Comparison of ENCODE assay signal across 8 mouse cellular contexts in genomic region chr4:117829260-117830123, GRCm38 (mm10). TPM values are rescaled to one million over a fixed set of nuclear protein-coding genes. Genes with fewer than 3 reads are reported as not detected.
DNase-seq lines count a peak whose midpoint lies in the region; ATAC-seq and TF ChIP-seq lines count a peak whose summit lies in the region.

No protein-coding gene starts in this region.

- H3K4me2 ChIP-seq in forebrain, embryonic 16.5 days (ENCODE audit: low read length) = no peak overlapping the region
- peak overlapping the region; percentile 24 for H3K4me2 ChIP-seq in hindbrain, embryonic 12.5 days (replicated peaks)

- WGBS in forebrain, embryonic 10.5 days = 9% methylated on average over 12 of the region's 12 CpGs
- WGBS in forebrain, embryonic 16.5 days = 10% methylated on average over 12 of the region's 12 CpGs
- 8% methylated on average over 12 of the region's 12 CpGs for WGBS in hindbrain, embryonic 12.5 days
- WGBS in small intestine, adult 2 months = 5% methylated on average over 12 of the region's 12 CpGs

- intact Hi-C loops in left cerebral cortex, postnatal 4 days (cut with DNase I) = loop anchor here (5.0 kb wide), 1 partner anchor 38 kb away; no protein-coding TSS in a partner anchor

- TF ChIP-seq CTCF in small intestine, adult 2 months (IDR thresholded peaks at IDR 0.05; ENCODE audit: extremely low read depth, insufficient read length, insufficient replicate concordance, low read depth, low read length) = peak; percentile 86

- TF ChIP-seq POLR2A in small intestine, adult 2 months (IDR thresholded peaks at IDR 0.05; ENCODE audit: low read depth, low read length) = peak; percentile 26; the same call in 1 of the 2 replicates

- peaks cover 14% of the 10 kb centered on the region for H3K4me1 ChIP-seq in forebrain, embryonic 10.5 days
- H3K4me1 ChIP-seq in forebrain, embryonic 16.5 days (replicated peaks; ENCODE audit: control insufficient read depth, insufficient read depth, low read length) = peaks cover 8% of the 10 kb centered on the region
- peaks cover 13% of the 10 kb centered on the region for H3K4me1 ChIP-seq in hindbrain, embryonic 12.5 days
- H3K4me1 ChIP-seq in small intestine, adult 2 months (ENCODE audit: control insufficient read depth, insufficient read depth, insufficient read length, low read length) = peaks cover 25% of the 10 kb centered on the region

- ATAC-seq in forebrain, embryonic 16.5 days = no peak
- ATAC-seq in frontal cortex, adult (ENCODE audit: low TSS enrichment) = peak; percentile 55; the same call in 1 of the 2 replicates
- ATAC-seq in hindbrain, embryonic 12.5 days (ENCODE audit: low FRiP score) = peak; percentile 55

- H3K4me3 ChIP-seq in forebrain, embryonic 10.5 days = peak overlapping the region; percentile 25
- no peak overlapping the region for H3K4me3 ChIP-seq in forebrain, embryonic 16.5 days (replicated peaks; ENCODE audit: low read length)
- no peak overlapping the region for H3K4me3 ChIP-seq in hindbrain, embryonic 12.5 days
- peak overlapping the region; percentile 30; the same call in 1 of the 2 replicates for H3K4me3 ChIP-seq in small intestine, adult 2 months (ENCODE audit: low read depth, low read length)

- H3K27ac ChIP-seq in forebrain, embryonic 10.5 days = peak overlapping the region; percentile 32
- no peak overlapping the region for H3K27ac ChIP-seq in forebrain, embryonic 16.5 days (ENCODE audit: low read length)
- H3K27ac ChIP-seq in hindbrain, embryonic 12.5 days = no peak overlapping the region
- peak overlapping the region; percentile 77 for H3K27ac ChIP-seq in small intestine, adult 2 months (ENCODE audit: insufficient read depth, low read depth, low read length)

- H3K9me3 ChIP-seq in forebrain, embryonic 10.5 days = no peaks in the 10 kb centered on the region
- no peaks in the 10 kb centered on the region for H3K9me3 ChIP-seq in forebrain, embryonic 16.5 days (ENCODE audit: control insufficient read depth, low read length)
- no peaks in the 10 kb centered on the region for H3K9me3 ChIP-seq in hindbrain, embryonic 12.5 days (replicated peaks)

- H3K36me3 ChIP-seq in forebrain, embryonic 10.5 days (replicated peaks) = no peaks in the 10 kb centered on the region
- no peaks in the 10 kb centered on the region for H3K36me3 ChIP-seq in forebrain, embryonic 16.5 days (ENCODE audit: control insufficient read depth, insufficient read depth)
- H3K36me3 ChIP-seq in hindbrain, embryonic 12.5 days = no peaks in the 10 kb centered on the region
- H3K36me3 ChIP-seq in small intestine, adult 2 months (ENCODE audit: control insufficient read depth, insufficient read depth, low read length) = no peaks in the 10 kb centered on the region

- peaks cover 45% of the 10 kb centered on the region for H3K27me3 ChIP-seq in forebrain, embryonic 10.5 days (ENCODE audit: poor library complexity, severe bottlenecking)
- H3K27me3 ChIP-seq in forebrain, embryonic 16.5 days (replicated peaks; ENCODE audit: control insufficient read depth, insufficient read depth, low read length) = no peaks in the 10 kb centered on the region
- H3K27me3 ChIP-seq in hindbrain, embryonic 12.5 days = peaks cover 13% of the 10 kb centered on the region; the same call in 1 of the 2 replicates
- no peaks in the 10 kb centered on the region for H3K27me3 ChIP-seq in small intestine, adult 2 months (ENCODE audit: control insufficient read depth, insufficient read depth, low read length)

- H3K9ac ChIP-seq in forebrain, embryonic 16.5 days (replicated peaks; ENCODE audit: low read depth, low read length) = no peak overlapping the region
- H3K9ac ChIP-seq in hindbrain, embryonic 12.5 days = 0 out of 2 replicates have a peak overlapping the region, but pooled peaks have one; percentile 8

- DNase-seq in forebrain, embryonic 10.5 days (ENCODE audit: extremely low spot score, low spot score) = peak; percentile 64
- peak; percentile 84 for DNase-seq in cerebellum, adult 9-10 months
- peak; percentile 80 for DNase-seq in left cerebral cortex, postnatal 4 days
- DNase-seq in mesoderm, embryonic 11.5 days (ENCODE audit: low read depth, low spot score) = peak; percentile 71

RNA-seq across cellular contexts. Expression of gene Slc6a9, which starts 4.8 kb away (rescaled TPM):
- 7.0 and 9.1 TPM in 2 replicates for polyA plus RNA-seq in forebrain, embryonic 10.5 days (2016; fragmentation: Nextera tagmentation; extraction: Ambion mirVana)
- 12.0 and 16.2 TPM in 2 replicates for polyA plus RNA-seq in forebrain, embryonic 16.5 days (2015; fragmentation: Nextera tagmentation; extraction: Ambion mirVana)
- 14.1 and 19.7 TPM in 2 replicates for polyA plus RNA-seq in hindbrain, embryonic 12.5 days (2016; fragmentation: Nextera tagmentation; extraction: Ambion mirVana)
- 10 to 100 TPM; 33.4 to 34.1 TPM for total RNA-seq in left cerebral cortex, postnatal 4 days (2021)
- polyA plus RNA-seq in small intestine, adult 2 months (2012; rRNA removed) = 42.8 and 49.1 TPM in 2 replicates

RNA-seq across cellular contexts. Expression of gene Ccdc24, which starts 42.9 kb away (rescaled TPM):
- 1.2 TPM in 2 replicates for polyA plus RNA-seq in forebrain, embryonic 10.5 days (2016; fragmentation: Nextera tagmentation; extraction: Ambion mirVana)
- 2.0 and 2.4 TPM in 2 replicates for polyA plus RNA-seq in forebrain, embryonic 16.5 days (2015; fragmentation: Nextera tagmentation; extraction: Ambion mirVana)
- 2.9 TPM in 2 replicates for polyA plus RNA-seq in hindbrain, embryonic 12.5 days (2016; fragmentation: Nextera tagmentation; extraction: Ambion mirVana)
- 1 to 10 TPM; 6.0 to 8.2 TPM for total RNA-seq in left cerebral cortex, postnatal 4 days (2021)
- 0.80 and 2.0 TPM in 2 replicates for polyA plus RNA-seq in small intestine, adult 2 months (2012; rRNA removed)

RNA-seq across cellular contexts. Expression of gene B4galt2, which starts 53.8 kb away (rescaled TPM):
- 20.9 and 21.8 TPM in 2 replicates for polyA plus RNA-seq in forebrain, embryonic 10.5 days (2016; fragmentation: Nextera tagmentation; extraction: Ambion mirVana)
- 47.8 and 47.9 TPM in 2 replicates for polyA plus RNA-seq in forebrain, embryonic 16.5 days (2015; fragmentation: Nextera tagmentation; extraction: Ambion mirVana)
- polyA plus RNA-seq in hindbrain, embryonic 12.5 days (2016; fragmentation: Nextera tagmentation; extraction: Ambion mirVana) = 43.9 and 44.3 TPM in 2 replicates
- total RNA-seq in left cerebral cortex, postnatal 4 days (2021) = 100 to 1,000 TPM; 168 to 172 TPM
- 6.7 and 7.5 TPM in 2 replicates for polyA plus RNA-seq in small intestine, adult 2 months (2012; rRNA removed)

RNA-seq across cellular contexts. Expression of gene Atp6v0b, which starts 57.6 kb away (rescaled TPM):
- 160 and 166 TPM in 2 replicates for polyA plus RNA-seq in forebrain, embryonic 10.5 days (2016; fragmentation: Nextera tagmentation; extraction: Ambion mirVana)
- polyA plus RNA-seq in forebrain, embryonic 16.5 days (2015; fragmentation: Nextera tagmentation; extraction: Ambion mirVana) = 426 and 531 TPM in 2 replicates
- 267 and 289 TPM in 2 replicates for polyA plus RNA-seq in hindbrain, embryonic 12.5 days (2016; fragmentation: Nextera tagmentation; extraction: Ambion mirVana)
- 100 to 1,000 TPM; 306 to 331 TPM for total RNA-seq in left cerebral cortex, postnatal 4 days (2021)
- polyA plus RNA-seq in small intestine, adult 2 months (2012; rRNA removed) = 244 and 435 TPM in 2 replicates

Comparison
In these comparisons a context has a peak if more than half of its experiments do, and no peak if none do; other contexts are left out.
1. H3K27ac ChIP-seq: peak in forebrain, embryonic 10.5 days (single experiment) and small intestine, adult 2 months (single experiment); none in forebrain, embryonic 16.5 days (single experiment) and hindbrain, embryonic 12.5 days (single experiment).
2. H3K4me3 ChIP-seq: peak in forebrain, embryonic 10.5 days (single experiment) and small intestine, adult 2 months (single experiment); none in forebrain, embryonic 16.5 days (single experiment) and hindbrain, embryonic 12.5 days (single experiment).
3. Peak in every context shown above with its lines, with median percentiles within 50 percentile points of each other: DNase-seq.